Mouse (Mus musculus) forebrain, embryonic 10.5 days (tissue): Measurements from ENCODE around the gene Pbx3. TPM values are rescaled to one million over a fixed set of nuclear protein-coding genes. Genes with fewer than 3 reads are reported as not detected.

ENCODE experiments used
- DNase-seq: peaks from one replicate; pipeline ENCODE4 v3.0.0-alpha.2; 2017; ENCODE audit warnings: low spot score; ENCODE audit errors: extremely low spot score
- H3K27ac ChIP-seq: fragments of 300-500 bp; sonication (generic); 2 replicates; pipeline ENCODE4 v1.5.1; 2016; ENCODE audit warnings: mild to moderate bottlenecking
- H3K27me3 ChIP-seq: fragments of 300-500 bp; sonication (generic); 2 replicates; pipeline ENCODE4 v1.6.1; 2016; ENCODE audit warnings: mild to moderate bottlenecking; ENCODE audit not compliant: poor library complexity, severe bottlenecking
- H3K36me3 ChIP-seq: fragments of 300-500 bp; sonication (generic); replicated peaks from 2 replicates; pipeline ENCODE4 v1.6.1; 2016; ENCODE audit warnings: mild to moderate bottlenecking, moderate library complexity
- H3K4me1 ChIP-seq: fragments of 300-500 bp; sonication (generic); 2 replicates; pipeline ENCODE4 v1.6.1; 2016
- H3K4me3 ChIP-seq: fragments of 300-500 bp; sonication (generic); 2 replicates; pipeline ENCODE4 v1.5.1; 2016; ENCODE audit warnings: mild to moderate bottlenecking, moderate library complexity
- H3K9me3 ChIP-seq: fragments of 300-500 bp; sonication (generic); 2 replicates; pipeline ENCODE4 v1.6.1; 2016; ENCODE audit warnings: mild to moderate bottlenecking, moderate library complexity
- WGBS: fragments of 180-500 bp; shearing (Covaris S2); methylation state at CpG from one replicate; pipeline ENCODE4 v1.1.7; 2016; 5-methylcytosine and 5-hydroxymethylcytosine counted together
- polyA plus RNA-seq: library from polyadenylated mRNA; unstranded; fragments of >200 nt; fragmentation: Nextera tagmentation; extraction: Ambion mirVana; gene quantifications from 2 replicates; pipeline ENCODE4 v1.2.1, GENCODE M21; 2016

Pbx3 gene
- polyA plus RNA-seq, result 26.2 and 27.4 TPM in 2 replicates

- peak within 1 kb of the TSS; percentile 99 for H3K27ac ChIP-seq
- DNase-seq, result peak; percentile 96
- H3K4me1 ChIP-seq, result peaks cover 49% of the 10 kb centered on the region
- H3K4me3 ChIP-seq, result peak within 1 kb of the TSS; percentile 91
- H3K9me3 ChIP-seq, result no peaks in the 10 kb centered on the region
- peaks cover 43% of the 10 kb centered on the region for H3K27me3 ChIP-seq
- WGBS, result under 1% methylated on average over 93 of the region's 102 CpGs
- H3K36me3 ChIP-seq, result no peaks in the 10 kb centered on the region
Measured at GRCm38 (mm10) chr2:34372305-34373301, at the start of gene Pbx3. Gene Pbx3 (minus strand): TSS chr2:34373142.

- H3K4me1 ChIP-seq, result peaks cover 7% of the 10 kb centered on the region
- H3K36me3 ChIP-seq, result no peaks in the 10 kb centered on the region; the same call in 1 of the 2 replicates
- no peaks in the 10 kb centered on the region for H3K27me3 ChIP-seq
- DNase-seq, result no peak
- H3K4me3 ChIP-seq, result no peak overlapping the region
- 69% methylated on average over 1 of the region's 1 CpGs for WGBS
- no peak overlapping the region for H3K27ac ChIP-seq
- H3K9me3 ChIP-seq, result no peaks in the 10 kb centered on the region
Measured at GRCm38 (mm10) chr2:34420256-34420655, 47.3 kb upstream of the Pbx3 start.

- H3K4me1 ChIP-seq, result peaks cover 23% of the 10 kb centered on the region
- H3K27me3 ChIP-seq, result no peaks in the 10 kb centered on the region
- no peak overlapping the region for H3K27ac ChIP-seq
- 0 out of 2 replicates have a peak, but pooled peaks cover 2% of the 10 kb centered on the region for H3K36me3 ChIP-seq
- no peaks in the 10 kb centered on the region for H3K9me3 ChIP-seq
- no peak overlapping the region for H3K4me3 ChIP-seq
- no peak for DNase-seq
- WGBS, result 90% methylated on average over 5 of the region's 5 CpGs
Measured at GRCm38 (mm10) chr2:34409741-34410340, 36.9 kb upstream of the Pbx3 start.

- peaks cover 23% of the 10 kb centered on the region for H3K4me1 ChIP-seq
- DNase-seq, result no peak
Measured at GRCm38 (mm10) chr2:34408341-34408740, 35.4 kb upstream of the Pbx3 start.

GRCm38 (mm10) chr2:34407596-34407995 lies 34.7 kb upstream of the Pbx3 start:
- WGBS, result 41% methylated on average over 7 of the region's 7 CpGs
- peaks cover 23% of the 10 kb centered on the region for H3K4me1 ChIP-seq
- peak overlapping the region; percentile 92 for H3K27ac ChIP-seq
- H3K27me3 ChIP-seq, result no peaks in the 10 kb centered on the region
- no peaks in the 10 kb centered on the region for H3K9me3 ChIP-seq
- H3K4me3 ChIP-seq, result peak overlapping the region; percentile 97
- no peaks in the 10 kb centered on the region for H3K36me3 ChIP-seq
- DNase-seq, result no peak

More at GRCm38 (mm10) chr2:34408341-34408740, 35.4 kb upstream of the Pbx3 start:
- Histone ChIP-seq H3K4me3 (no peak overlapping the region), H3K9me3 (no peaks in the 10 kb centered on the region), H3K36me3 (0 out of 2 replicates have a peak, but pooled peaks cover 2% of the 10 kb centered on the region), H3K27me3 (no peaks in the 10 kb centered on the region), H3K27ac (no peak overlapping the region)
- WGBS, result 94% methylated on average over 10 of the region's 10 CpGs

- Histone ChIP-seq H3K9me3 (no peaks in the 10 kb centered on the region), H3K4me1 (peaks cover 23% of the 10 kb centered on the region), H3K27me3 (no peaks in the 10 kb centered on the region), H3K27ac (peak within 1 kb of the TSS; percentile 92), H3K4me3 (peak within 1 kb of the TSS; percentile 97), H3K36me3 (no peaks in the 10 kb centered on the region)
- WGBS, result under 1% methylated on average over 68 of the region's 68 CpGs
- DNase-seq, result peak; percentile 98
Measured at GRCm38 (mm10) chr2:34406601-34407464, 33.9 kb upstream of the Pbx3 start, which contains the start of gene Mapkap1. Gene Mapkap1 (plus strand): TSS chr2:34406771.

GRCm38 (mm10) chr2:34399535-34399934 lies 26.6 kb upstream of the Pbx3 start:
- no peak for DNase-seq
- H3K4me3 ChIP-seq, result no peak overlapping the region
- no peaks in the 10 kb centered on the region for H3K27me3 ChIP-seq
- H3K27ac ChIP-seq, result no peak overlapping the region
- WGBS, result 53% methylated on average over 4 of the region's 4 CpGs
- no peaks in the 10 kb centered on the region for H3K9me3 ChIP-seq
- no peaks in the 10 kb centered on the region for H3K4me1 ChIP-seq
- no peaks in the 10 kb centered on the region for H3K36me3 ChIP-seq

GRCm38 (mm10) chr2:34378930-34379329 lies 6.0 kb upstream of the Pbx3 start:
- WGBS, result 90% methylated on average over 2 of the region's 2 CpGs
- Histone ChIP-seq H3K9me3 (no peaks in the 10 kb centered on the region), H3K27me3 (peaks cover 16% of the 10 kb centered on the region), H3K4me1 (peaks cover 1% of the 10 kb centered on the region), H3K27ac (no peak overlapping the region), H3K4me3 (no peak overlapping the region), H3K36me3 (no peaks in the 10 kb centered on the region)
- DNase-seq, result no peak

GRCm38 (mm10) chr2:34374349-34374748 lies 1.4 kb upstream of the Pbx3 start:
- 73% methylated on average over 2 of the region's 2 CpGs for WGBS
- no peaks in the 10 kb centered on the region for H3K36me3 ChIP-seq

GRCm38 (mm10) chr2:34373886-34374285 lies 944 bp upstream of the Pbx3 start:
- Histone ChIP-seq H3K36me3 (no peaks in the 10 kb centered on the region), H3K4me3 (peak overlapping the region; percentile 91), H3K27me3 (peaks cover 30% of the 10 kb centered on the region), H3K9me3 (no peaks in the 10 kb centered on the region), H3K4me1 (peaks cover 38% of the 10 kb centered on the region), H3K27ac (peak overlapping the region; percentile 99; the same call in 1 of the 2 replicates)
- no peak for DNase-seq
- WGBS, result 32% methylated on average over 3 of the region's 3 CpGs

More at GRCm38 (mm10) chr2:34374349-34374748, 1.4 kb upstream of the Pbx3 start:
- H3K9me3 ChIP-seq, result no peaks in the 10 kb centered on the region
- peaks cover 26% of the 10 kb centered on the region for H3K27me3 ChIP-seq
- DNase-seq, result no peak
- no peak overlapping the region for H3K27ac ChIP-seq
- no peak overlapping the region for H3K4me3 ChIP-seq
- H3K4me1 ChIP-seq, result peaks cover 35% of the 10 kb centered on the region

GRCm38 (mm10) chr2:34371441-34372304 lies 1.3 kb downstream of the Pbx3 start:
- WGBS, result under 1% methylated on average over 99 of the region's 118 CpGs
- Histone ChIP-seq H3K36me3 (no peaks in the 10 kb centered on the region), H3K9me3 (no peaks in the 10 kb centered on the region), H3K27ac (peak overlapping the region; percentile 99), H3K27me3 (peaks cover 51% of the 10 kb centered on the region), H3K4me1 (peaks cover 49% of the 10 kb centered on the region), H3K4me3 (peak overlapping the region; percentile 91)
- peak; percentile 63 for DNase-seq
